Mouse (Mus musculus): ENCODE data around the gene Rnf151. TPM values are rescaled to one million over a fixed set of nuclear protein-coding genes. Genes with fewer than 3 reads are reported as not detected.

The Rnf151 gene
- total and polyA plus RNA-seq, 2 experiments from 2014 or later = not detected

DNA sequence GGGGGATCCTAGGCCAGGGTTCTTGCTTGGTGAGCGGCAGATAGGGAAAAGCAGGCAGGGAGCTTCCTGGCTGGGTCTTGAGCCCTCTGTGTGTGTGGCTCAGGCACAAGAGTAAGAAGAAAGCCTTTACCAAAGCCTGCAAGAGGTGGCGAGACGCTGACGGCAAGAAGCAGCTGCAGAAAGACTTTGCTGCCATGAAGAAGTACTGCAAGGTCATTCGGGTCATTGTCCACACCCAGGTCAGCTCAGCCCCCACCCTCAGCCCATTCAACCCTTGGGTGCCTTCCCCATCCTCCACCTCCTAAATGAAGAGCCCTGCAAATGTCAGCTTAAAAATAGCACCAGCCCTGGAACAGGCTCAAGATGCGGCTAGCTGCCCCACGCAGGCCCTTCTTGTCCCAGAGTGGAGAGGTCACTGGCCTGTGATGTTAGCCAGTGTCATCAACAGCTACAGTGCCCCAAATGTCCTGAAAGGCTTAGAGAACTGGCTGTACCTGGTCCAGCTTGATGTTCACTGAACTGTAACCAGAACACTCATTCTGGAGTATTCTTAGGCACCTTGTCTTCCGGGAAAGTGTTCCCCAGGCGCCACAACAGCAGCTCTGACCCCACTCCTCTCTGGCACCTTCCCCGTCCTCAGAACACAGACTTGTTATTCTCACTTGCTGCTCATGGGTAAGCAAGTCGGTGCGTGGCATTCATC, 14.5 kb upstream of the Rnf151 start:
- Histone ChIP-seq H3K27ac (no peak overlapping the region), H3K4me3 (ENCODE audit: low read length) (no peak overlapping the region), H3K36me3 (ENCODE audit: insufficient read depth, low read length) (no peaks in the 10 kb centered on the region), H3K4me2 (ENCODE audit: low read depth, low read length) (no peak overlapping the region), H3K27me3 (ENCODE audit: insufficient read depth, low read length) (no peaks in the 10 kb centered on the region), H3K9ac (replicated peaks; ENCODE audit: low read length) (no peak overlapping the region), H3K9me3 (ENCODE audit: low read length) (no peaks in the 10 kb centered on the region), H3K4me1 (ENCODE audit: insufficient read depth, low read length) (0 out of 2 replicates have a peak, but pooled peaks cover 5% of the 10 kb centered on the region)
- WGBS = 76% methylated on average over 12 of the region's 12 CpGs
- ATAC-seq (no peak), DNase-seq (ENCODE audit: low spot score) (no peak)
- no peak for TF ChIP-seq CTCF (IDR thresholded peaks at IDR 0.05; ENCODE audit: low read depth)

DNA sequence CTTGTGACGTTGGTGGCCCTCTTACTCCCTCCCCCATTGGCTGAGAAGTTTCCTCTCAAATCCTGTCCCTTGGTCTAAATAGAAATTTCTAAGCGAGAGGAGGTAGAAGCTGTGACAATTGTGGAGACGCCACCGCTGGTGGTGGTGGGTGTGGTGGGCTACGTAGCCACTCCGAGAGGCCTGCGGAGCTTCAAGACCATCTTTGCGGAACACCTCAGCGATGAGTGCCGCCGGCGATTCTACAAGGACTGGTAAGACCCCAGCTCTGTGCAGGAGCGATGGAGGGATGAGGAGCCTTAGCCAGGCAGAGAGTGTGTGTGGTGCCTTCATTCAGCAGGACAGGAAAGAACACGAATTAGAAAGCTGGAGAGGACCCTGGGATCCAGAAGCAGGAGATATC, 12.9 kb upstream of the Rnf151 start:
- no peak for TF ChIP-seq CTCF (IDR thresholded peaks at IDR 0.05; ENCODE audit: low read depth)
- Histone ChIP-seq H3K36me3 (ENCODE audit: insufficient read depth, low read length) (no peaks in the 10 kb centered on the region), H3K4me3 (ENCODE audit: low read length) (no peak overlapping the region), H3K4me1 (ENCODE audit: insufficient read depth, low read length) (no peaks in the 10 kb centered on the region), H3K27ac (no peak overlapping the region), H3K27me3 (ENCODE audit: insufficient read depth, low read length) (no peaks in the 10 kb centered on the region), H3K4me2 (ENCODE audit: low read depth, low read length) (no peak overlapping the region), H3K9ac (replicated peaks; ENCODE audit: low read length) (no peak overlapping the region), H3K9me3 (ENCODE audit: low read length) (no peaks in the 10 kb centered on the region)
- WGBS = 79% methylated on average over 14 of the region's 14 CpGs
- DNase-seq (ENCODE audit: low spot score) (no peak), ATAC-seq (no peak)

DNA sequence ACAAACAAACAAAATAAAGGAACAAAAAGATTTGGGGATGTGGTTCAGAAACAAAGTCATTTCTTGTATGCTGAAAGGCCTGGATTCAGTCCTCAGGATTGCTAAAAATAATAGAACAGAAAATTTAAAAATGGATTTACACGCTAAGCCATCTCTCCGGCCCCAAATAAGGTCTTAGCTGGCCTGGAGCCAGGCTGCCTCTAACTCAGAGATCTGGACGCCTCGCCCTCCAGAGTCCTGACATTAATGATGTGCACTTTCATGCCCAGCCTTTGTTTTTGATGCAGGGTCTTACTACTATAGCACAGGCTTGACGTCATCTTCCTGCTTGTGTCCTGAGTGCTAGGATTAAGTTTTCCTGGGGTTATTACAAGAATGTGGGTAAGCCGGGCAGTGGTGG, 11.2 kb upstream of the Rnf151 start:
- Histone ChIP-seq H3K9me3 (ENCODE audit: low read length) (no peaks in the 10 kb centered on the region), H3K36me3 (ENCODE audit: insufficient read depth, low read length) (no peaks in the 10 kb centered on the region), H3K9ac (replicated peaks; ENCODE audit: low read length) (no peak overlapping the region), H3K27me3 (ENCODE audit: insufficient read depth, low read length) (no peaks in the 10 kb centered on the region), H3K4me3 (ENCODE audit: low read length) (no peak overlapping the region), H3K4me2 (ENCODE audit: low read depth, low read length) (no peak overlapping the region), H3K27ac (no peak overlapping the region), H3K4me1 (ENCODE audit: insufficient read depth, low read length) (no peaks in the 10 kb centered on the region)
- DNase-seq (ENCODE audit: low spot score) (no peak), ATAC-seq (no peak)
- TF ChIP-seq CTCF (IDR thresholded peaks at IDR 0.05; ENCODE audit: low read depth) = no peak
- 72% methylated on average over 6 of the region's 6 CpGs for WGBS

DNA sequence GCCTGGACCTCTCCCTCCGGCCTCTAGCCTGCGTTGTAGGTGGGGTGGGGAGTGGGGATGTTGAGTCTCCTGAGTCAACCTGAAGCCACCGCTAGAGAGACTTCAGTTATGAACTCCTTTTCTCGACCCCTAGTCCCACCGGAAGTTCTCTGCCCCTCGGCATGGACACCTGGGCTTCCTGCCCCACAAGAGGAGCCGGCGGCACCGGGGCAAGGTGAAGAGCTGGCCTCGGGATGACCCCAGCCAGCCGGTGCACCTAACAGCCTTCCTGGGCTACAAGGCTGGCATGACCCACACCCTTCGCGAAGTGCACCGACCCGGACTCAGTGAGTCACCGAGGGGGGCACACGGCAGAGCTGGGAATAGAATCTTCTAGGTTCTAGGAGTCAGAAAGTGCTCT, 10.3 kb upstream of the Rnf151 start:
- Histone ChIP-seq H3K9me3 (ENCODE audit: low read length) (no peaks in the 10 kb centered on the region), H3K4me1 (ENCODE audit: insufficient read depth, low read length) (peaks cover 5% of the 10 kb centered on the region; the same call in 1 of the 2 replicates), H3K27ac (no peak overlapping the region), H3K4me2 (ENCODE audit: low read depth, low read length) (no peak overlapping the region), H3K27me3 (ENCODE audit: insufficient read depth, low read length) (no peaks in the 10 kb centered on the region), H3K36me3 (ENCODE audit: insufficient read depth, low read length) (no peaks in the 10 kb centered on the region), H3K4me3 (ENCODE audit: low read length) (no peak overlapping the region), H3K9ac (replicated peaks; ENCODE audit: low read length) (no peak overlapping the region)
- TF ChIP-seq CTCF (IDR thresholded peaks at IDR 0.05; ENCODE audit: low read depth) = no peak
- DNase-seq (ENCODE audit: low spot score) = no peak
- no peak for ATAC-seq
- WGBS = 80% methylated on average over 17 of the region's 17 CpGs

DNA sequence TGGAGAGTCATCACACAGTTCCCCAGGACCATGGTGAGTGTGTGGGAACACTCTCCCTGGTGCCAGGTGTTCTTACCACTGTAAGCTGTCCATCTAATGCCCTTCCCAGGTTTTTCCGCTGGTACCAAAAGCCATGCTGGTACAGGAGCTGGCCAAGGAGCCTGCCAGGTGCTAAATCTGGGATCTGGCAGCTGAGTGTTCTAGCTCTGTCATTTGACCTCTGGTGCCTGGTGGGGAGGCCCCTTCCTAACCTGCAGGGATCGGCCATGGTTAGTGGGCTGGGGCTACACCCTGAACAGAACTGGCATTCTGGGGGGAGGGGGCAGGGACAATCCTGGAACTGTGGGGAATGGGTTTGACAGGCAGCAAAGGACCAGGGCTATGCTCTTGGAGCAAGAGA, 9.8 kb upstream of the Rnf151 start, which contains the start of gene Rpl3l:
TSS of gene Rpl3l (plus strand) at position 203 of the 400 bp plus-strand sequence.
- Histone ChIP-seq H3K27me3 (ENCODE audit: insufficient read depth, low read length) (no peaks in the 10 kb centered on the region), H3K4me2 (ENCODE audit: low read depth, low read length) (no peak within 1 kb of the TSS), H3K27ac (no peak within 1 kb of the TSS), H3K4me1 (ENCODE audit: insufficient read depth, low read length) (peaks cover 7% of the 10 kb centered on the region; the same call in 1 of the 2 replicates), H3K36me3 (ENCODE audit: insufficient read depth, low read length) (no peaks in the 10 kb centered on the region), H3K9ac (replicated peaks; ENCODE audit: low read length) (no peak within 1 kb of the TSS; the same call in 1 of the 2 replicates), H3K9me3 (ENCODE audit: low read length) (no peaks in the 10 kb centered on the region), H3K4me3 (ENCODE audit: low read length) (no peak within 1 kb of the TSS)
- WGBS = 78% methylated on average over 2 of the region's 2 CpGs
- DNase-seq (ENCODE audit: low spot score) (no peak), ATAC-seq (no peak)
- no peak for TF ChIP-seq CTCF (IDR thresholded peaks at IDR 0.05; ENCODE audit: low read depth)

DNA sequence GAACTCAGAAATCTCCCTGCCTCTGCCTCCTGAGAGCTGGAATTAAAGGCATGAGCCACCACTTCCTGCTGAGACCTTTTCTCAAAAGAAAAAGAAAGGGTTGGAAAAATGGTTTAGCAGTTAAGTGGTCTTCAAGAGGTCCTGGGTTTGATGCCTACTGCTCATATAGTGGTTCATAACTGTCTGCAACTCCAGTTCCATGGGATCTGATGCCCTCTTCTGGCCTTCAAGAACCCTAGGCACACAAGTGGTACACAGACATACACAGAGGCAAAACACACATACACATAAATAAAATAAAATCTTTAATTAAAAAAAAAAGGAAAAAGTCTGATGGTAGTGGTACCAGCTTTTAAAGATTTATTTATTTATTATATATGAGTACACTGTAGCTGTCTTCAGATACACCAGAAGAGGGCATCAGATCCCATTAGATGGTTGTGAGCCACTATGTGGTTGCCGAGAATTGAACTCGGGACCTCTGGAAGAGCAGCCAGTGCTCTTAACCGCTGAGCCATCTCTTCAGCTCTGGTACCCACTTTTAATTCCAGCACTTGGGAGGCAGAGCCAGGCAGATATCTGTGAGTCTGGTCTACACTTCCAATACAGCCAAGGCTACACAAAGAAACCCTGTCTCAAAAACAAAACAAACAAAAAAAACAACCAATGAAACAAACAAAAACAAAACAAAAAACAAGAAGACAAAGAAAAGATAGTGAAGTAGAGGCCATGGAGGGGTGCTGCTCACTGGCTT, 8.0 kb upstream of the Rnf151 start:
- H3K4me3 ChIP-seq (ENCODE audit: low read length) = no peak overlapping the region
- no peak overlapping the region for H3K27ac ChIP-seq
- H3K9me3 ChIP-seq (ENCODE audit: low read length) = no peaks in the 10 kb centered on the region
- WGBS = 77% methylated on average over 3 of the region's 3 CpGs
- ATAC-seq (no peak), DNase-seq (ENCODE audit: low spot score) (no peak)
- peaks cover 12% of the 10 kb centered on the region for H3K36me3 ChIP-seq (ENCODE audit: insufficient read depth, low read length)
- H3K4me1 ChIP-seq (ENCODE audit: insufficient read depth, low read length) = peaks cover 7% of the 10 kb centered on the region; the same call in 1 of the 2 replicates
- H3K9ac ChIP-seq (replicated peaks; ENCODE audit: low read length) = no peak overlapping the region
- H3K27me3 ChIP-seq (ENCODE audit: insufficient read depth, low read length) = no peaks in the 10 kb centered on the region
- H3K4me2 ChIP-seq (ENCODE audit: low read depth, low read length) = no peak overlapping the region
- TF ChIP-seq CTCF (IDR thresholded peaks at IDR 0.05; ENCODE audit: low read depth) = no peak

Measured in hindbrain, postnatal 0 days (tissue).